Mouse (Mus musculus) cerebellum, postnatal 4 days (tissue): ENCODE measurements around the gene Hephl1.

Experiments used
- DNase-seq, 2 experiments: peaks; one replicate each; pipeline ENCODE4 v3.0.0; 2022; ENCODE audit warnings: low spot score in 2 of 2, mixed read lengths in 1 of 2

Hephl1 gene

DNA sequence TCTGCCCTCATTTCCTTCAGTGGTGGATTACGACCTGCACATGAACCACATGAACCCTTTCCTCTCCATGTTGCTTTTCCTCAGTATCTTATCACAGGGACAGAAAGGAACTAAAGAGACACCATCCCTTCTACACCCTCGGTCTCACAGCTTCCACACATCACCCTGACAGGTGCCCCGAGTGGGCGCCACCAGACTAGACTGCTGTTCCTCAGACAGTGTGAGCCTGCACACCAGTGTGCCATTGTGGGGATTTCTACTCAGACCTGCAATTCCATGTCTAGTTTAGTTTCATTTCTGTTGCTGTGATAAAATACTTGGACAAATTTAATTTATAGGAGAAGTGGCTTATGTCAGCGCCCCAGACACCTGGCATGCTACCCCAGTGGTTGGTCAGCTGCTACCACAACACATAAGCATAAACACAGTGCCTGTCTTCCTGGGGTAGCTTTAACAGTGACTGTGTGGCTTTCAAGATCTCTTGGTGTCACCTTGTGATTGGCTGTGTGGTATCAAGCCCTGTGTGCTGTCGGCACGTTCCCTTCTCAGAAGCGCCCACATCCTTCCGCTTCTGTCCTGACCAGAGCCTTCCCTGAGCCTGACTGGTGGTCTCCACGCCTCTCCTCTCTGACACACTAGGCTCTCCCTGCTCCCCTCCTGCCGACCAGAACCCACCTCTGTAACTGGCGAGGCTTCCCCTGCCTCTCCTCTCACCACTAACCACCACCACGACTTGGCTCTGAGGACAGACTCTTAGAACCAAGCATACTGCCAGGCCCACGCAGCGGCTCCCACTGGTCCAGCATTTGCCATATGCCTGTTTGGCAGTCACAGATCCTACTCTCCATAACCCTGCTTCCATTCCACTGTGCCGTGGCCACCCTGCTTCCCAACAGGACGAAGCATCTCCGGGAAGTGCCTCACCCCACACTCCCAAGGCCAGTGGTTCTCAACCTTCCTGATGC, 93.8 kb downstream of the Hephl1 start:
- DNase-seq, result peak in 1 of 2 experiments; percentile 15

DNA sequence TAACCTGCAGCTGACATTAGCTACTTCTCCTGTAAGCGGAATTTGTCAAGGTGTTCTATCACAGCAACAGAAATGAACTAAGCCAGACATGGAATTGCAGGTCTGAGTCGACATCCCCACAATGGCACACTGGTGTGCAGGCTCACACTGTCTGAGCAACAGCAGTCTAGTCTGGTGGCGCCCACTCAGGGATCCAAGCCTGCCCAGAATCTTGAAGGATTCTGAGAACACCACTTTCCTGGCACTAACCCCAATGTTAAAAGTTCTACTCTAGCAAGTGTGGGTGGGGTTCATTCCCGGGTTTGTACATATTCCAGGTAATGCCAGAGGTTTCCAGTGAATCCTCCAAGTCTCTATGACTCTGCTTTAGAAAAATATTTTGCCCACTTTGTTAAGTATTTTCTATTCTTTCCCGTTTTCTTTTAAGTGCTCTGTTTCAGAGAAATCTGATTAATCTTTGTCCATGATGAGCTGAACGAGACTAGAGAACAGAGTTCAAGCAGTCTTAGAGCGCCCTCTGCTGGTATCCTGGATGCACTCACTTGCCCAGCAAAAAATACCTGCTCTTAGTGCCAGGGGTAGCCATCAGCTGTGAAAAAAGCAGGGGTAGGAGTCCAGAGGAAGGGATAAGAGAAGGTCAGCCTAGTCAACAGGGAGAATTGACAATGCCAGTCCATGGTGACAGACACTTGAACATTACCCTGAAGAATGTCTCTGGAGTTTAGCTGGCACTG, 96.5 kb downstream of the Hephl1 start:
- peak; percentile 48 to 80 for DNase-seq

DNA sequence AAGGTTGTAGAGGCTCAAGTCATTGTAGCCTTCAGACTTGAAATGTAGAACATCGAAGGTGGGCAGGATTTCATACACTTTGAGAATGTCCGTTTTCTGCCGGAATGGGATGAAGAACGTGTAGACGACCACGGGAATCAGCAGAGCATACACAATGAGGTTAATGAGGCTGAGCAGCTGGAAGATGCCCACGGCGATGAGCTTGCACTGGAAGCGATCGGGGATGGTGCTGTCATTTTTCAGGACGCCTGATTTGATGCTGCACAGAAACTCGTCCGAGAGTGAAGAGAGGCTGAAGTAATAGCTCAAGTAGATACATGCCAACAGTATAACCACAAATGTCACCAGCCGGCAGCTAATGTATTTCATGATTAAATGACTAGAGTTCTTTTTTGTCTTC, 104.3 kb downstream of the Hephl1 start:
- no peak for DNase-seq

DNA sequence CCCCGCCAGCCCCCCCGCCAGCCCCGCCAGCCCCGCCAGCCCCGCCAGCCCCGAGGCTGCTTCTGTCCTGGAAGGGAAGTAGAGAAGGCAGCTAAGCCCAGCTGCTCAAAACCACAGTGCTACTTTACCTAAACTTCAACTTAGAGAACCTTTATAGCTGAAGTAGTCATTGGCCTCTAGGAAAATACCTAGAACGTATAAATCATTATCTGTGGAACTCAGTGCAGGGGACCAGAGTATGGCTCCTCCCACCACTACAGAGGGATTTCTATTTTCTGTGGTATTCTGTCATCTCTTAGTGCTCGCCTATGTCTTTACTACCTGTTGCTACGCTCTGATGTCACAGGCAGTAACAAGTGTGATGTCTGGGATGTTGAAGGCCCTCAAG, 107.6 kb downstream of the Hephl1 start:
- DNase-seq, result no peak

DNA sequence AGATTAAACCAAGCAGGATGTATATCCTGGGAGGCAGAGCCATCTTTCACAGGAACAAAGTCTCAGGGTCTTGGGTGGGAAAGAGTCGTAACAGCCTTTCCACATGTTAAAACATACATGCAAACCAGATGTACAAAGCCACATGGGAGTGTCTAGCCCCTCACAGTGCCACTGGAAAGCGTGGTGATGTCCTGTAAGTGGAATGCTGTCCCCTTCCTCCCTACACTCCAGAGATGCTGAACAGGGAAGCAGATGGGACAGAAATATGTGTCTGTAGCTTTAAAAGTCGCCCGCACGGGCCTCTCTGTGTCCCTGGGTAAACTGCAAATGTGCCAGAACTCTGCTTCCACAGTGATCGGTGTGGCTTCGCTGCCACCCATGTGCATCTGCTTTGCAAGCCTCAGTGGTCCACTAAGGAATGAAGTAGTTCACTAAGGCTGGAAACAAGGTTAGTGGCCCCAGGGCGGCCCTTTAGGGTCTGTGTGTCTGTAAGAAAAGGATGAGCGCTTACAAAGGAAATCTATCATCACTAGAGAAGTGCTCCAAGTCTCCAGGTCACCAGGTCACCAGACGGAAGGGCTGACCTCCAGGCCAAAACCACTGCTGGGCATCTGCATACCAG, 108.1 kb downstream of the Hephl1 start:
- no peak for DNase-seq

DNA sequence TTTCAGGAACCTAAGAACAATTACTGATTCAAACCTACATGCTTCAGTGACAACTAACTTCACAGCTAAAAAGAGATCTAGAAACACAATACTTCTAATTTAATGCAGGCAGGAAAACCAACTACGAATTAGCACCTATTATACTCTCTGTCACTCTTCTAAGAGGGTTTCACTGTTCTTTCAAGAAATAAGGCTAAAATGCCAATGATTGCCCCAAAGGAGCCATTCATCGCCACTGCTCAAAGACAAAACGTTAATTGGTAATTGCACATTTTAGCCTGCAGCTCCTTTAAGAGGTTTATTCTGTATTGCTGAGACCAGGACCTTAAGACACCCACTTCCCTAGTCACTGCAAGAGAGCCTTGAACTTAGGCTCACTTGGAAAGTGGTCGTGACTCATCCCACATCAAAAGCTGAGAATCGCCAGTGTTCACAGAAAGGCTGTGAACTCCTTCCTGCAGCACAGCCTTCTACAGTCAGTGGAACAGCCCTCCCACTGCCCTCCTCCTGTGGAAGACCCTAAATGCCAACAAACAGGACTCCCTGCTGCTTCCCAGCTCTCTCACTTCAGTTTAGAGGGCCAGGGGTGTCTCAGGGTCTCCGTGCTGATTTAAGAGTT, 108.8 kb downstream of the Hephl1 start:
- no peak for DNase-seq
